Mouse (Mus musculus) stomach, postnatal 0 days (tissue): ENCODE measurements around the gene Btbd35f18. TPM values are rescaled to one million over a fixed set of nuclear protein-coding genes. Genes with fewer than 3 reads are reported as not detected.
"Not testable (repeated sequence)": the region's sequence is repeated elsewhere in the genome, so short reads cannot be mapped to it uniquely, and the experiment has no call there.

Experiments
- ATAC-seq: fragments of 200-750 bp; cut with Nextera tagmentation; 2 replicates; pipeline ENCODE4 v1.8.0; 2017; ENCODE audit not compliant: low FRiP score, low TSS enrichment
- DNase-seq: peaks from one replicate; pipeline ENCODE4 v3.0.0-alpha.2; 2016; ENCODE audit warnings: low spot score
- H3K27ac ChIP-seq: fragments of 300-500 bp; sonication (generic); replicated peaks from 2 replicates; pipeline ENCODE4 v1.5.1; 2014; ENCODE audit warnings: mild to moderate bottlenecking, control low read depth
- H3K27me3 ChIP-seq: fragments of 300-500 bp; sonication (generic); 2 replicates; pipeline ENCODE4 v1.6.1; 2014; ENCODE audit warnings: low read length; ENCODE audit not compliant: control insufficient read depth, insufficient read depth
- H3K36me3 ChIP-seq: fragments of 300-500 bp; sonication (generic); 2 replicates; pipeline ENCODE4 v1.6.1; 2014; ENCODE audit warnings: low read length, mixed read lengths; ENCODE audit not compliant: control insufficient read depth, insufficient read depth
- H3K4me1 ChIP-seq: fragments of 300-500 bp; sonication (generic); replicated peaks from 2 replicates; pipeline ENCODE4 v1.6.1; 2014; ENCODE audit warnings: antibody characterized with exemption; ENCODE audit not compliant: control insufficient read depth, insufficient read depth
- H3K4me2 ChIP-seq: fragments of 300-500 bp; sonication (generic); replicated peaks from 2 replicates; pipeline ENCODE4 v1.6.1; 2014; ENCODE audit warnings: low read depth, mild to moderate bottlenecking, control low read depth, moderate library complexity
- H3K4me3 ChIP-seq: fragments of 300-500 bp; sonication (generic); 2 replicates; pipeline ENCODE4 v1.5.1; 2014; ENCODE audit warnings: low read depth, low read length, control low read depth
- H3K9ac ChIP-seq: fragments of 300-500 bp; sonication (generic); 2 replicates; pipeline ENCODE4 v1.6.1; 2014; ENCODE audit warnings: mild to moderate bottlenecking, low read length, control low read depth, mixed read lengths
- H3K9me3 ChIP-seq: fragments of 300-500 bp; sonication (generic); 2 replicates; pipeline ENCODE4 v1.6.1; 2016; ENCODE audit warnings: low read length; ENCODE audit not compliant: control insufficient read depth
- WGBS: fragments of 180-500 bp; shearing (Covaris S2); extraction: QIAGEN DNeasy Blood & Tissue Kit; methylation state at CpG from one replicate; pipeline ENCODE4 v1.1.7; 2014; 5-methylcytosine and 5-hydroxymethylcytosine counted together
- polyA plus RNA-seq: library from polyadenylated mRNA; unstranded; fragments of >200 nt; fragmentation: Nextera tagmentation; extraction: Ambion mirVana; gene quantifications from 2 replicates; pipeline ENCODE4 v1.2.1, GENCODE M21; 2015

The Btbd35f18 gene
- polyA plus RNA-seq: not detected in 2 replicates

DNA sequence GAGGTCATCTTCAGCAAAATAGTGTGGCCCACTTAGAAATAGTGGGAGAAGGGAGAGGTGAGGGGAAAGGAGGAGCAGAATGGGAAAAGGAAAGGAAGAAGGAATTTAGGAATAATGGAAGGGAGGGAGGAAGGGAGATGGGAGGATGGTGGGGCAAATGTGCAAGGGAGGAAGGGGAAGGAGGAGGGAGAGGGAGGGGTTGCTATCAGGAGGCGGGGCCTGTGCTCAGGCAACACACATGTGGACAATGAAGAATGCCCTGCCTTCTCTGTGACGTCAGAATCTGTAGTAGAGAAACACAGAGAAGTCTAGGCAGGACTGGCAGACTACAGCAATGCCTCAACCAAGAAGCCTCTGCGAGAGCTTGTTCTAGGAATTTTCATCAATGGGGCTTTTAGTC lies at the start of gene Btbd35f18:
Gene Btbd35f18 (plus strand): TSS at position 301 of the 400 bp plus-strand sequence.
- not testable (repeated sequence) for H3K27ac ChIP-seq, H3K9me3 ChIP-seq, H3K4me3 ChIP-seq, ATAC-seq, H3K4me2 ChIP-seq, H3K9ac ChIP-seq, DNase-seq, H3K36me3 ChIP-seq, H3K4me1 ChIP-seq, H3K27me3 ChIP-seq
- WGBS: no CpG with 5 or more reads among the region's 3 CpGs

Other genes starting within 250 kb of the Btbd35f18 start
- gene Btbd35f10, start 52.7 kb downstream of the Btbd35f18 start, polyA plus RNA-seq: not detected in 2 replicates